Mouse (Mus musculus) stomach, embryonic 14.5 days (tissue): ENCODE results near the gene Rassf8. TPM values are rescaled to one million over a fixed set of nuclear protein-coding genes. Genes with fewer than 3 reads are reported as not detected.

Source experiments
- ATAC-seq: fragments of 200-750 bp; cut with Nextera tagmentation; 2 replicates; pipeline ENCODE4 v1.8.0; 2017; ENCODE audit warnings: low read depth, moderate TSS enrichment; ENCODE audit not compliant: insufficient number of reproducible peaks, insufficient read depth, low FRiP score
- H3K27ac ChIP-seq: fragments of 300-500 bp; sonication (generic); 2 replicates; pipeline ENCODE4 v1.5.1; 2014; ENCODE audit warnings: mild to moderate bottlenecking, low read length, moderate library complexity, mixed read lengths
- H3K27me3 ChIP-seq: fragments of 300-500 bp; sonication (generic); 2 replicates; pipeline ENCODE4 v1.6.1; 2014; ENCODE audit warnings: low read length, control low read depth, mixed read lengths; ENCODE audit not compliant: control insufficient read depth, insufficient read depth
- H3K36me3 ChIP-seq: fragments of 300-500 bp; sonication (generic); 2 replicates; pipeline ENCODE4 v1.6.1; 2014; ENCODE audit warnings: mild to moderate bottlenecking, control low read depth, low read length, moderate library complexity, mixed read lengths; ENCODE audit not compliant: control insufficient read depth, insufficient read depth
- H3K4me1 ChIP-seq: fragments of 300-500 bp; sonication (generic); 2 replicates; pipeline ENCODE4 v1.6.1; 2014; ENCODE audit warnings: low read length, control low read depth, mixed read lengths; ENCODE audit not compliant: control insufficient read depth, insufficient read depth
- H3K4me2 ChIP-seq: fragments of 300-500 bp; sonication (generic); replicated peaks from 2 replicates; pipeline ENCODE4 v1.6.1; 2014; ENCODE audit warnings: low read depth, low read length, control low read depth
- H3K4me3 ChIP-seq: fragments of 300-500 bp; sonication (generic); 2 replicates; pipeline ENCODE4 v1.5.1; 2014; ENCODE audit warnings: low read depth, low read length, control low read depth
- H3K9ac ChIP-seq: fragments of 300-500 bp; sonication (generic); replicated peaks from 2 replicates; pipeline ENCODE4 v1.6.1; 2014; ENCODE audit warnings: low read depth, mild to moderate bottlenecking, control low read depth, low read length, moderate library complexity, mixed read lengths
- H3K9me3 ChIP-seq: fragments of 300-500 bp; sonication (generic); 2 replicates; pipeline ENCODE4 v1.6.1; 2016; ENCODE audit warnings: low read depth, low read length, control low read depth; ENCODE audit not compliant: control insufficient read depth
- WGBS: fragments of 180-500 bp; shearing (Covaris S2); extraction: QIAGEN DNeasy Blood & Tissue Kit; methylation state at CpG from one replicate; pipeline ENCODE4 v1.1.7; 2014; 5-methylcytosine and 5-hydroxymethylcytosine counted together
- polyA plus RNA-seq: library from polyadenylated mRNA; unstranded; fragments of >200 nt; fragmentation: Nextera tagmentation; extraction: Ambion mirVana; gene quantifications from 2 replicates; pipeline ENCODE4 v1.2.1, GENCODE M21; 2014

The Rassf8 gene
- polyA plus RNA-seq, 1 experiment from 2014 or later: 10.5 TPM

DNA sequence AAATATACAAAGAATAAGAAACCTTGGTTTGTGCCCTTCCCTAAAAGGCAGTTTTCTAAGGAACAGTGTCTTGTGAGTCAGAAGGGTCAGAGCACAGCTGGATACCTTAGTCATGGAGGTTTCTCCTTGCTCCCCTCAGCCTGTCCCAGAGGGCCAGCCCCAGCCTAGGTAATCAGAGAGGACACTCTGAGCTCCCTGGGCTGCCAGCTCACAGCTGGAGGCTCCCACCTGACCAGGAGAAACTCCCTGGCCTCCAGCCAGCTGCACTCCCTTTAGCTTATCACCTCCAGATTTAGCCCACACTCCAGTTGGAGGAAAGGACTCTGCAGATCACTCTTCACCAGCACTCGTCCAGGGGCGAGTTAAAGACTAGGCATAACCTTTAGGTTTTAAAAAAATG lies 104.2 kb downstream of the Rassf8 start:
- H3K4me3 ChIP-seq: no peak overlapping the region
- H3K4me2 ChIP-seq: no peak overlapping the region
- H3K27ac ChIP-seq: no peak overlapping the region
- no peaks in the 10 kb centered on the region for H3K27me3 ChIP-seq
- no peak for ATAC-seq
- peaks cover 8% of the 10 kb centered on the region; the same call in 1 of the 2 replicates for H3K4me1 ChIP-seq
- no peaks in the 10 kb centered on the region for H3K9me3 ChIP-seq
- H3K36me3 ChIP-seq: no peaks in the 10 kb centered on the region
- WGBS: 37% methylated on average over 2 of the region's 2 CpGs
- no peak overlapping the region for H3K9ac ChIP-seq

DNA sequence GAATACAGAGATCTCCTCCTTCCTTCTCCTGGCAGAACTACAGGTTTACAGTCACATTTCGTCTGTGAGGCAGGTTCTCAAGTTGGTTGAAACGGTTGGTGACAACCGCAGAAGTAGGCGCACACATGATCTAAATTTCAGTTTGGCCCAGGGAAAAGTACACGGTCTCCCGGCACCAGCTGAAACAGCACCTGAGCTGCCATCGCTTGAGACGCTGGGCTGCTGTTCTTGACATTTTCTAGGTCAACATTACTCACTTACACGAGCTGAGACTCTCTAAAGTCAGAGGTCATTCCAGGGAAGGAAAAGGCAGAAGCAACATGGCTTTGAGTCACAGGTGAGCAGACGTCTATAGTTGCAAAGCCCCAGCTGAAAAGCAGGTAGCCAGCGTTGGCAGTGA lies 105.4 kb downstream of the Rassf8 start:
- Histone ChIP-seq H3K4me1 (peaks cover 13% of the 10 kb centered on the region; the same call in 1 of the 2 replicates), H3K36me3 (no peaks in the 10 kb centered on the region), H3K9me3 (no peaks in the 10 kb centered on the region), H3K9ac (no peak overlapping the region), H3K27me3 (no peaks in the 10 kb centered on the region), H3K4me2 (no peak overlapping the region), H3K27ac (no peak overlapping the region), H3K4me3 (no peak overlapping the region)
- ATAC-seq: no peak
- 57% methylated on average over 11 of the region's 11 CpGs for WGBS

DNA sequence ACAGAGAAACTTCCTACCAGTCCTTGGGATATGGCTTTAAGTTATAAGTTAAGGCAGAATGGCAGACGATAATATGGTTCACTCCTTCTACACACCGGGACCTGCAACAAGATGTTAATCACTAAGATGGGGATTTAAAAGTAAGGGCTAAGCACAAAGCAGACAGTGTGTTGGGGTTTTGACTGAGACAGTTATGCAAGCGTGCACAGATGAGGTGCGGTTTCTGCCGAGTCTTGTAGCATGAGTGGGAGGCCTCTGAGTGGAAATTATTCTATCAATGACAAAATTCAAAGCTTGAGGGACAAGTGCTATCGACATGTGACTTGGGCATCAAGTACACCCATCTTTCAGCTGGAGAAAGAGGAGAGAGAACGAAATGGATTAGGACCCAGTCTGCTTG lies 106.2 kb downstream of the Rassf8 start:
- WGBS: 91% methylated on average over 7 of the region's 7 CpGs
- Histone ChIP-seq H3K9me3 (no peaks in the 10 kb centered on the region), H3K27ac (no peak overlapping the region), H3K9ac (no peak overlapping the region), H3K27me3 (no peaks in the 10 kb centered on the region), H3K4me1 (peaks cover 13% of the 10 kb centered on the region; the same call in 1 of the 2 replicates), H3K4me2 (no peak overlapping the region), H3K36me3 (no peaks in the 10 kb centered on the region), H3K4me3 (no peak overlapping the region)
- ATAC-seq: no peak

DNA sequence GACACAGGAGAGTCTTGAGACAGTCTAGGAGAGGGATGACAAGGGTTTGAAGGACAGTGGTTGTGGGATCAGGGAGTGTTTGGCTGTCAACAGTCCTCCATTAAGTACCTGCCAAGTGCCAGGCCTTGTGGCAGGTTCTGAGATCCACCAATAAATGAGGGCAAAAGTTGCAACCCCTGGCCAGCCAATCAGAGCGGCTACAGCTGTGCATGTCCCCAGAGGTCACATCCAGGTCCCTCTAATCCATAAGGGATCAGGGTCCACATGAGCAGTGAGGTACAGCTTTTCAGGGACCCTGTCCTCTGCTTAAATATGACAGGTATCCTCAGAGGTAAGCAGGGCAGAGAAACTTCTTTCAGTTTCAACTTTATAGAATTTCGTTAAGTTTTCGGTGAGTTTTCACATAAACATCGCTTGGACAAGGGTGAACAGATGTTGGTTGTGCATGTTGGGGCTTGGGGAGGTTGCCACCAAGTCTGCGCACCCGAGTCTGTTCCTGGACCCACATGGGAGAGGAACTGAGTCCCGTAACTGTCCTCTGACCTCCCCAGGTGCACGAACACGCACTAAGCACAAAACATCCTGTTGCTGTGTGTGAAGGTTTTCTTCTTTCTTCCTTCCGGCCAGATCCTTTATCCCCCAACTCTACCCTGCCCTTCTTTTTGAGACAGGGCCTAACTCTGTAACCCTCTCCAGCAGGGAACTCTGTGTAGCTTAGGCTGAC lies 107.0 kb downstream of the Rassf8 start:
- Histone ChIP-seq H3K4me1 (peaks cover 13% of the 10 kb centered on the region; the same call in 1 of the 2 replicates), H3K9ac (no peak overlapping the region), H3K27ac (no peak overlapping the region), H3K9me3 (no peaks in the 10 kb centered on the region), H3K4me2 (no peak overlapping the region), H3K36me3 (no peaks in the 10 kb centered on the region), H3K27me3 (no peaks in the 10 kb centered on the region), H3K4me3 (no peak overlapping the region)
- no peak for ATAC-seq
- WGBS: 84% methylated on average over 10 of the region's 10 CpGs

DNA sequence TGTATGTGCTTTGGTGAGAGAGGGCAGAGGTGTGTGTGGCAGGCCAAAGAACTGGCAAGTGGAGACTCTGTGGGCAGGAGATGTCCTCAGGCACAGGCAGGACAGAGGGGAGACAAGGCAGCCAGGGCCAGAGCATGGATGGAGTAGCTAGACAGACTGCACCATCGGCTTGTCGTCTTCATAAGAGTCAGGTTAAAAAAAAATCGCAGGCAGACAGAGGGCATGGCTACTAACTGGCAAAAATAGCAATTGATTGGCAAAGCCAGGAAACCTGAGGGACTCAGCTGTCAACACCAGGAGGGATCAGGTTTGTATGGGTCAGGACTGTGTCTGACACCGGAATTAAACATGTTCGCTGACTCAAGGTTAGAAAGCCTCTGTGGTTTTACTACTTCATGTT lies 108.2 kb downstream of the Rassf8 start:
- 67% methylated on average over 5 of the region's 5 CpGs for WGBS
- Histone ChIP-seq H3K9me3 (no peaks in the 10 kb centered on the region), H3K4me3 (no peak overlapping the region), H3K4me2 (no peak overlapping the region), H3K4me1 (peaks cover 13% of the 10 kb centered on the region; the same call in 1 of the 2 replicates), H3K9ac (no peak overlapping the region), H3K36me3 (no peaks in the 10 kb centered on the region), H3K27ac (no peak overlapping the region), H3K27me3 (no peaks in the 10 kb centered on the region)
- no peak for ATAC-seq

DNA sequence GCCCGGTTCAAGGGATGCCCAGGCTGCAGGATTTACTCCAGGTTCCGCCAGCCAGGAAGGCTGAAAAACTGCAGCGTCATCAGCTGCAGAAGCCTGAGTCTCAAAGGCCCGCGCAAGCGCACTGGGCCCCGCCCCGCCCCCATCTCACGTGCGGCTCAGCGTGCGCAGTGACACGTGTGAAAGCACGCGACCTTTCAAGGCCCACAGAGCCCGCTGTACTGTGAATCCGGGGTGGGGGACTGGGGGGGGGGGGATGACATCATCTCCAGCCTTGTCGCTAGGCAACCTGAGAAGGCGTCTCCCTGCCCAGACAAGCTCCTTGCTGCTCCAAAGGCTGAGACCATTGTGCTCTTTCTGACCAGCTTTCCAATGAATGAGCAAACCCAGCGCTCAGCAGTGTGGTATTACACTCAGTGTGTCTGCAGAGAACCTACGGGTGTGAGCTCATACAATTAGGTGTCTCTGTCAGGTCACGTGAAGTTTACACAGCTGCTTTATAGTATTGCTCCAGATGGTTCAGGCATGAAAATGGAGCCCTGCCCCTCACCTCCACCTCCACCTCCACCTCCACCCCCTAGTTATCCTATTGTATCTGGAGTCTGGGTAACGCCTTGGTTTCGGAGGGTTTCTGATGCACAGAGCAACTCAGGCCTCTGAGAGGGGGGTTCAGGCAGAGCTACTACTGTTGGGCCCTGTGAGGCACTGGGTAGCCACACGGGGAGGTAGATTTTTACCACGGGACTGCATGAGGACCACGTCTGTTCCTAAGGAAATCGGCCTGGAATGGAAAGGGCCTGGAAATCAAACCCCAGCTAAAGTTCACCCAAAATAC lies 109.4 kb downstream of the Rassf8 start:
- peak overlapping the region; percentile 43 for H3K4me2 ChIP-seq
- 9% methylated on average over 28 of the region's 28 CpGs for WGBS
- H3K4me3 ChIP-seq: peak overlapping the region; percentile 3; the same call in 1 of the 2 replicates
- no peaks in the 10 kb centered on the region for H3K27me3 ChIP-seq
- peak; percentile 94 for ATAC-seq
- H3K27ac ChIP-seq: no peak overlapping the region
- no peaks in the 10 kb centered on the region for H3K9me3 ChIP-seq
- H3K36me3 ChIP-seq: no peaks in the 10 kb centered on the region
- H3K4me1 ChIP-seq: peaks cover 13% of the 10 kb centered on the region; the same call in 1 of the 2 replicates
- no peak overlapping the region for H3K9ac ChIP-seq

DNA sequence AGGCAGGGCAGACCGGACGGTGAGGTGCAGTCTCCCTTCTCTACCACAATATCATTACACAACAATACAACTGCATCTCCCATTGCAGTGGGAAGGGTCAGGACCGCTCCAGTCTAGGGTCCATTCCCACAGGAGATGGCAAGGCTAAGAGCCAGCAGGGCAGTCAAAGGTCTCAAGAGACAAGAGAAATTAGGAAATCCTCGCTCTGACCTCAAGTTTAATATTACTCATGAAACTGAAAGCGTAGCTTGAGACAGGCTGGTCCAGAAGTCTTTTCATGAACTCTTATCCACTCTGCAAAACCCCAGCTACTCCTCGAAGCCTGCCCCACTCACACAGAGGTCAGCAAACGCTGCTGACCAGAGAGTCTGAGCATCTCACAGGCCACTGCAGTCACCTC lies 110.9 kb downstream of the Rassf8 start:
- no peak for ATAC-seq
- Histone ChIP-seq H3K9ac (no peak overlapping the region), H3K4me3 (no peak overlapping the region), H3K4me2 (no peak overlapping the region), H3K4me1 (peaks cover 10% of the 10 kb centered on the region; the same call in 1 of the 2 replicates), H3K27me3 (peaks cover 4% of the 10 kb centered on the region; the same call in 1 of the 2 replicates), H3K9me3 (no peaks in the 10 kb centered on the region), H3K36me3 (no peaks in the 10 kb centered on the region), H3K27ac (no peak overlapping the region)
- WGBS: 91% methylated on average over 7 of the region's 7 CpGs

DNA sequence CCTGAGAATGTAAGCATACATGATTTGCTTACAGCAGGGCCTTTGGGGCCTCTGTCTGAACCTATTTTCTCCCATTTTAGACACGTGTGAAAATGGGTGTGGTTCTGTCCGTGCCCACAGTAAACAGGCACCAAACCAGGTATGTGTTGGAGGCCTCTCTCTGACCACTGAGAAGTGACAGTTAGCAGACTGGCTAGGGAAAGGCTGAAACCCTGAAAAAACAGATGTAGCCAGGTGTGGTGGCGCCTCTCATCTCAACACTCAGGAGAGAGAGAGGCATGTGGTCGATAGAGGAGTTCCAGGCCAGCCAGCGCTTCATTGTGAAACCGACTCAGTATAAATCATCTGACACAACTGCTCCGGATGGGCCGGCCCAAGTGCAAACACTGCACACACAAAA lies 111.9 kb downstream of the Rassf8 start:
- 36% methylated on average over 8 of the region's 8 CpGs for WGBS
- Histone ChIP-seq H3K4me2 (no peak overlapping the region), H3K4me3 (no peak overlapping the region)

More for the DNA sequence above, 111.9 kb downstream of the Rassf8 start:
- Histone ChIP-seq H3K27ac (no peak overlapping the region), H3K27me3 (peaks cover 9% of the 10 kb centered on the region), H3K9ac (no peak overlapping the region), H3K9me3 (no peaks in the 10 kb centered on the region), H3K4me1 (peaks cover 10% of the 10 kb centered on the region; the same call in 1 of the 2 replicates), H3K36me3 (no peaks in the 10 kb centered on the region)
- no peak for ATAC-seq
